In the genomic region with DNA sequence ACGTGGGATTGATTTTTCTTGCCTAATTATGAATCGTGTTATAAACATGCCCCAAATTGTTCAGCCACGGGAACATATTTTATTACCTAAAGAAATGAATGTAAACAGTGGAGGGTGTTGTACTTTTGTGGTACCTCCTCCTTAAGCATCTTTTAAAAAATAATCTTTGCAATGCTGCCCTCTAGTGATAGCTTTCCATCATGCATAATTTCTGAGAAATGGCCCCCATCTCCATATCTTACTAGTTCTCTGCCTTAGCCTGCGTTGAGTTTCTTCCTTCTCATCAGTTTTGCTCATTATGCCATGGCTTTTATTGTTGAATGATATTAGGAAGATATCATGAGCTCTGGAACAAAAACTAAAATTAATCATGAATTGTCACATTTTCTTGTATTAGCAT, we compare ENCODE assay signal across 10 mouse cellular contexts. TPM values are rescaled to one million over a fixed set of nuclear protein-coding genes. Genes with fewer than 3 reads are reported as not detected.
DNase-seq lines count a peak whose midpoint lies in the region; ATAC-seq and TF ChIP-seq lines count a peak whose summit lies in the region.
"Had no signal": no experiment of that assay in that cellular context is flagged by ENCODE, and none has a peak within 500 bp of the region (broad histone marks: within the 10 kb centered on the region; RNA-seq: fewer than 3 reads in every experiment).

No protein-coding gene starts in this region.

- TF ChIP-seq EP300 in liver, postnatal 0 days (IDR thresholded peaks at IDR 0.05; ENCODE audit: low read depth): no peak

- H3K4me3 ChIP-seq in embryonic facial prominence, embryonic 11.5 days (ENCODE audit: low read depth, low read length): no peak overlapping the region
- no peak overlapping the region for H3K4me3 ChIP-seq in embryonic facial prominence, embryonic 10.5 days
- H3K4me3 ChIP-seq in forebrain, postnatal 0 days (ENCODE audit: low read depth, low read length): no peak overlapping the region
- H3K4me3 ChIP-seq in liver, postnatal 0 days (ENCODE audit: low read depth, low read length): no peak overlapping the region

- DNase-seq in embryonic facial prominence, embryonic 11.5 days (ENCODE audit: low spot score): peak; percentile 83
- DNase-seq in embryonic facial prominence, embryonic 10.5 days (ENCODE audit: low spot score): no peak
- DNase-seq in thymus, postnatal 0 days (ENCODE audit: low spot score): peak; percentile 64
- DNase-seq in thymus, postnatal 25 days: no peak
- DNase-seq in forebrain, postnatal 0 days: peak; percentile 78
- DNase-seq in liver, postnatal 0 days: no peak
- peak; percentile 4 for DNase-seq in skeletal muscle tissue, adult 2 months (ENCODE audit: low read depth, low spot score)
- no peak for DNase-seq in adrenal gland, adult 2 months

- H3K9ac ChIP-seq in embryonic facial prominence, embryonic 11.5 days (replicated peaks; ENCODE audit: low read length): no peak overlapping the region
- no peak overlapping the region for H3K9ac ChIP-seq in forebrain, postnatal 0 days
- no peak overlapping the region for H3K9ac ChIP-seq in liver, postnatal 0 days (replicated peaks)

- peak; percentile 76 for TF ChIP-seq CTCF in forebrain, postnatal 0 days (IDR thresholded peaks at IDR 0.05; ENCODE audit: low read depth)
- TF ChIP-seq CTCF in liver, postnatal 0 days (IDR thresholded peaks at IDR 0.05; ENCODE audit: low read depth): peak; percentile 64

- no peaks in the 10 kb centered on the region for H3K9me3 ChIP-seq in embryonic facial prominence, embryonic 11.5 days (replicated peaks; ENCODE audit: control insufficient read depth, low read length)
- no peaks in the 10 kb centered on the region for H3K9me3 ChIP-seq in embryonic facial prominence, embryonic 10.5 days
- no peaks in the 10 kb centered on the region for H3K9me3 ChIP-seq in forebrain, postnatal 0 days (ENCODE audit: low read length)
- H3K9me3 ChIP-seq in liver, postnatal 0 days (ENCODE audit: low read length): no peaks in the 10 kb centered on the region

- no peaks in the 10 kb centered on the region for H3K27me3 ChIP-seq in embryonic facial prominence, embryonic 11.5 days (ENCODE audit: control insufficient read depth, insufficient read depth, low read length)
- no peaks in the 10 kb centered on the region for H3K27me3 ChIP-seq in embryonic facial prominence, embryonic 10.5 days (replicated peaks; ENCODE audit: low read depth, poor library complexity, severe bottlenecking)
- H3K27me3 ChIP-seq in forebrain, postnatal 0 days (ENCODE audit: insufficient read depth, low read length): no peaks in the 10 kb centered on the region
- no peaks in the 10 kb centered on the region for H3K27me3 ChIP-seq in liver, postnatal 0 days (ENCODE audit: insufficient read depth, low read length)

- no peaks in the 10 kb centered on the region for H3K36me3 ChIP-seq in embryonic facial prominence, embryonic 11.5 days (replicated peaks; ENCODE audit: control insufficient read depth, insufficient read depth, low read depth, low read length)
- no peaks in the 10 kb centered on the region for H3K36me3 ChIP-seq in embryonic facial prominence, embryonic 10.5 days (replicated peaks)
- no peaks in the 10 kb centered on the region for H3K36me3 ChIP-seq in forebrain, postnatal 0 days (ENCODE audit: insufficient read depth)
- no peaks in the 10 kb centered on the region for H3K36me3 ChIP-seq in liver, postnatal 0 days (replicated peaks; ENCODE audit: insufficient read depth, low read length)

- no peak overlapping the region for H3K27ac ChIP-seq in embryonic facial prominence, embryonic 11.5 days (replicated peaks; ENCODE audit: low read depth, low read length)
- H3K27ac ChIP-seq in embryonic facial prominence, embryonic 10.5 days (replicated peaks): no peak overlapping the region
- no peak overlapping the region for H3K27ac ChIP-seq in forebrain, postnatal 0 days (ENCODE audit: low read depth, low read length)
- no peak overlapping the region for H3K27ac ChIP-seq in liver, postnatal 0 days (ENCODE audit: low read depth)

- H3K4me1 ChIP-seq in embryonic facial prominence, embryonic 11.5 days (ENCODE audit: control insufficient read depth, insufficient read depth, low read length): no peaks in the 10 kb centered on the region
- H3K4me1 ChIP-seq in embryonic facial prominence, embryonic 10.5 days: no peaks in the 10 kb centered on the region
- no peaks in the 10 kb centered on the region for H3K4me1 ChIP-seq in forebrain, postnatal 0 days (ENCODE audit: insufficient read depth)
- H3K4me1 ChIP-seq in liver, postnatal 0 days (ENCODE audit: insufficient read depth): no peaks in the 10 kb centered on the region

- no peak overlapping the region for H3K4me2 ChIP-seq in embryonic facial prominence, embryonic 11.5 days (ENCODE audit: low read depth, low read length)
- no peak overlapping the region for H3K4me2 ChIP-seq in forebrain, postnatal 0 days (ENCODE audit: low read depth)
- H3K4me2 ChIP-seq in liver, postnatal 0 days (ENCODE audit: low read depth, low read length): no peak overlapping the region

- ATAC-seq in embryonic facial prominence, embryonic 11.5 days (replicated peaks; ENCODE audit: insufficient number of reproducible peaks, low FRiP score, low TSS enrichment, low read depth): 0 out of 2 replicates have a peak, but pooled peaks have one; percentile 9
- ATAC-seq in forebrain, postnatal 0 days: peak; percentile 55
- ATAC-seq in liver, postnatal 0 days: no peak

- 20% methylated on average over 4 of the region's 4 CpGs for WGBS in embryonic facial prominence, embryonic 11.5 days
- 24% methylated on average over 4 of the region's 4 CpGs for WGBS in embryonic facial prominence, embryonic 10.5 days
- WGBS in forebrain, postnatal 0 days: 13% methylated on average over 4 of the region's 4 CpGs
- WGBS in liver, postnatal 0 days (ENCODE audit: insufficient replicate concordance): 13% methylated on average over 4 of the region's 4 CpGs

RNA-seq across cellular contexts. Expression of a gene that starts 32.2 kb away (rescaled TPM):
- 32.3 and 33.8 TPM in 2 replicates for polyA plus RNA-seq in embryonic facial prominence, embryonic 11.5 days (2014; fragmentation: Nextera tagmentation; extraction: Ambion mirVana)
- 23.6 and 25.8 TPM in 2 replicates for polyA plus RNA-seq in embryonic facial prominence, embryonic 10.5 days (2016; fragmentation: Nextera tagmentation; extraction: Ambion mirVana)
- 24.6 and 28.6 TPM in 2 replicates for polyA plus RNA-seq in thymus, postnatal 0 days (2015; fragmentation: Nextera tagmentation; extraction: Ambion mirVana)
- total RNA-seq in forebrain, postnatal 0 days (2014; rRNA removed): 49.7 and 71.9 TPM in 2 replicates
- polyA plus RNA-seq in forebrain, postnatal 0 days (2015; fragmentation: Nextera tagmentation; extraction: Ambion mirVana): 80.7 and 99.9 TPM in 2 replicates
- 7.5 and 9.3 TPM in 2 replicates for polyA plus RNA-seq in liver, postnatal 0 days (2015; fragmentation: Nextera tagmentation; extraction: Ambion mirVana)
- 1 to 10 TPM; 8.1 to 8.3 TPM for total RNA-seq in adrenal gland, adult 2 months (2021)
- 5.8 and 8.4 TPM in 2 replicates for polyA plus RNA-seq in adrenal gland, adult 2 months (2012; rRNA removed)
- total RNA-seq: neutrophil, adult 5-6 weeks had no signal

RNA-seq across cellular contexts. Expression of a gene that starts 37.8 kb away (rescaled TPM):
- not detected in 2 replicates for polyA plus RNA-seq in embryonic facial prominence, embryonic 11.5 days (2014; fragmentation: Nextera tagmentation; extraction: Ambion mirVana)
- not detected in 2 replicates for polyA plus RNA-seq in embryonic facial prominence, embryonic 10.5 days (2016; fragmentation: Nextera tagmentation; extraction: Ambion mirVana)
- polyA plus RNA-seq in thymus, postnatal 0 days (2015; fragmentation: Nextera tagmentation; extraction: Ambion mirVana): 0.13 and 0.27 TPM in 2 replicates
- total RNA-seq in forebrain, postnatal 0 days (2014; rRNA removed): not detected in 2 replicates
- not detected in 2 replicates for polyA plus RNA-seq in forebrain, postnatal 0 days (2015; fragmentation: Nextera tagmentation; extraction: Ambion mirVana)
- not detected in 2 replicates for polyA plus RNA-seq in liver, postnatal 0 days (2015; fragmentation: Nextera tagmentation; extraction: Ambion mirVana)
- total RNA-seq in adrenal gland, adult 2 months (2021): not detected
- not detected in 2 replicates for polyA plus RNA-seq in adrenal gland, adult 2 months (2012; rRNA removed)
- total RNA-seq: neutrophil, adult 5-6 weeks had no signal
- polyA plus RNA-seq: intestine, embryonic 14.5 days had no signal

Comparison
In these comparisons a context has a peak if more than half of its experiments do, and no peak if none do; other contexts are left out.
1. DNase-seq: peak in embryonic facial prominence, embryonic 11.5 days (single experiment), thymus, postnatal 0 days (single experiment), forebrain, postnatal 0 days (single experiment) and skeletal muscle tissue, adult 2 months (single experiment); none in embryonic facial prominence, embryonic 10.5 days (single experiment), thymus, postnatal 25 days (single experiment), liver, postnatal 0 days (single experiment) and adrenal gland, adult 2 months (single experiment).